Mouse (Mus musculus) MEL (cell line): Measurements from ENCODE around the gene Plcb4. TPM values are rescaled to one million over a fixed set of nuclear protein-coding genes. Genes with fewer than 3 reads are reported as not detected.

ENCODE experiments used
- DNase-seq: peaks from one replicate; pipeline ENCODE4 v3.0.0; 2011; ENCODE audit warnings: low read depth, low spot score
- H3K27ac ChIP-seq: 2 replicates; pipeline ENCODE4 v1.5.1; 2012; ENCODE audit warnings: low read depth, mild to moderate bottlenecking, control low read depth, low read length, moderate library complexity; ENCODE audit not compliant: control insufficient read depth
- H3K27me3 ChIP-seq, 2 experiments: fragments of 150-350 bp in 1 of 2; sonication (generic) in 1 of 2; 2 replicates each; pipeline ENCODE4 v1.6.1; 2012; ENCODE audit warnings: low read length in 2 of 2, mild to moderate bottlenecking in 2 of 2, improper control_type of control experiment in 1 of 2, moderate library complexity in 1 of 2; ENCODE audit not compliant: insufficient read depth in 2 of 2, control insufficient read depth in 1 of 2
- H3K36me3 ChIP-seq, 2 experiments: 2 replicates each; pipeline ENCODE4 v1.6.1; 2012 to 2014; ENCODE audit warnings: low read length in 2 of 2, improper control_type of control experiment in 1 of 2, inconsistent platforms in 1 of 2, mild to moderate bottlenecking in 1 of 2; ENCODE audit not compliant: insufficient read depth in 2 of 2, control insufficient read depth in 1 of 2
- H3K4me1 ChIP-seq, 2 experiments: fragments of 150-350 bp in 1 of 2; sonication (generic) in 1 of 2; 2 replicates each; pipeline ENCODE4 v1.6.1; 2012; ENCODE audit warnings: low read length in 2 of 2, improper control_type of control experiment in 1 of 2, mild to moderate bottlenecking in 1 of 2; ENCODE audit not compliant: insufficient read depth in 2 of 2, control insufficient read depth in 1 of 2
- H3K4me3 ChIP-seq, 2 experiments: fragments of 150-350 bp in 1 of 2; sonication (generic) in 1 of 2; 2 replicates each; pipeline ENCODE4 v1.5.1; 2012; ENCODE audit warnings: low read depth in 2 of 2, low read length in 2 of 2, mild to moderate bottlenecking in 2 of 2, moderate library complexity in 2 of 2, control low read depth in 1 of 2, improper control_type of control experiment in 1 of 2; ENCODE audit not compliant: control insufficient read depth in 1 of 2, insufficient read depth in 1 of 2
- H3K79me2 ChIP-seq: 2 replicates; pipeline ENCODE4 v1.6.1; 2012; ENCODE audit warnings: mild to moderate bottlenecking, low read length, moderate library complexity; ENCODE audit not compliant: control insufficient read depth, poor library complexity, insufficient read depth
- H3K9ac ChIP-seq: 2 replicates; pipeline ENCODE4 v1.6.1; 2012; ENCODE audit warnings: low read depth, mild to moderate bottlenecking, control low read depth, low read length, moderate library complexity; ENCODE audit not compliant: control insufficient read depth, poor library complexity, severe bottlenecking
- H3K9me3 ChIP-seq: fragments of 150-350 bp; sonication (generic); replicated peaks from 2 replicates; pipeline ENCODE4 v1.6.1; 2012; ENCODE audit warnings: mild to moderate bottlenecking, low read length, improper control_type of control experiment, moderate library complexity; ENCODE audit not compliant: insufficient read depth
- CTCF ChIP-seq, 3 experiments: IDR thresholded peaks in 2 of 3; conservative IDR thresholded peaks in 1 of 3; 2 replicates each; pipeline ENCODE4 v1.5.1; 2011 to 2012; ENCODE audit warnings: low read length in 3 of 3, low read depth in 2 of 3, mild to moderate bottlenecking in 2 of 3, improper control_type of control experiment in 1 of 3, inconsistent platforms in 1 of 3, mixed read lengths in 1 of 3, moderate library complexity in 1 of 3; ENCODE audit not compliant: control insufficient read depth in 1 of 3, insufficient read depth in 1 of 3, poor library complexity in 1 of 3, severe bottlenecking in 1 of 3
- E2F4 ChIP-seq: IDR thresholded peaks from 2 replicates; pipeline ENCODE4 v1.6.1; 2011; ENCODE audit warnings: low read depth, low read length, improper control_type of control experiment, borderline replicate concordance
- ELF1 ChIP-seq: IDR thresholded peaks from 2 replicates; pipeline ENCODE4 v1.6.1; 2014; ENCODE audit warnings: low read depth, mild to moderate bottlenecking, inconsistent platforms, low read length, improper control_type of control experiment, moderate library complexity
- EP300 ChIP-seq, 2 experiments: IDR thresholded peaks; 2 replicates each; pipeline ENCODE4 v1.6.1; 2011; ENCODE audit warnings: improper control_type of control experiment in 2 of 2, low read length in 2 of 2, low read depth in 1 of 2, mild to moderate bottlenecking in 1 of 2
- GABPA ChIP-seq: IDR thresholded peaks from 2 replicates; pipeline ENCODE4 v1.6.1; 2012; ENCODE audit warnings: low read depth, mild to moderate bottlenecking, inconsistent platforms, low read length, improper control_type of control experiment, moderate library complexity
- GATA1 ChIP-seq: IDR thresholded peaks from 2 replicates; pipeline ENCODE4 v1.6.1; 2011; ENCODE audit warnings: low read depth, low read length, improper control_type of control experiment
- HCFC1 ChIP-seq: IDR thresholded peaks from 2 replicates; pipeline ENCODE4 v1.6.1; 2012; ENCODE audit warnings: low read depth, mild to moderate bottlenecking, inconsistent platforms, low read length, improper control_type of control experiment, moderate library complexity
- KAT2A ChIP-seq: conservative IDR thresholded peaks from 2 replicates; pipeline ENCODE4 v1.6.1; 2012; ENCODE audit warnings: low read depth, low read length, improper control_type of control experiment, inconsistent platforms
- MAZ ChIP-seq: IDR thresholded peaks from 2 replicates; pipeline ENCODE4 v1.6.1; 2012; ENCODE audit warnings: low read depth, mild to moderate bottlenecking, inconsistent platforms, low read length, improper control_type of control experiment
- MYB ChIP-seq: IDR thresholded peaks from 2 replicates; pipeline ENCODE4 v1.6.1; 2011; ENCODE audit warnings: mild to moderate bottlenecking, low read depth, low read length, improper control_type of control experiment
- MYC ChIP-seq: IDR thresholded peaks from 2 replicates; pipeline ENCODE4 v1.6.1; 2011; ENCODE audit warnings: low read depth, mild to moderate bottlenecking, low read length, improper control_type of control experiment, moderate library complexity
- POLR2A ChIP-seq, 2 experiments: IDR thresholded peaks; 2 replicates each; pipeline ENCODE4 v1.6.1; 2011 to 2012; ENCODE audit warnings: low read length in 2 of 2, mild to moderate bottlenecking in 2 of 2, control low read depth in 1 of 2, improper control_type of control experiment in 1 of 2, low read depth in 1 of 2, moderate library complexity in 1 of 2; ENCODE audit not compliant: control insufficient read depth in 1 of 2, insufficient read depth in 1 of 2, poor library complexity in 1 of 2
- POLR2AphosphoS5 ChIP-seq: IDR thresholded peaks from 2 replicates; pipeline ENCODE4 v1.6.1; 2012; ENCODE audit warnings: low read depth, borderline replicate concordance, mild to moderate bottlenecking, inconsistent platforms, low read length, moderate library complexity, mixed read lengths
- RAD21 ChIP-seq: IDR thresholded peaks from 2 replicates; pipeline ENCODE4 v1.6.1; 2011; ENCODE audit warnings: mild to moderate bottlenecking, low read depth, low read length, improper control_type of control experiment
- SIN3A ChIP-seq: IDR thresholded peaks from 2 replicates; pipeline ENCODE4 v1.6.1; 2012; ENCODE audit warnings: low read length, improper control_type of control experiment, inconsistent platforms
- SMC3 ChIP-seq: IDR thresholded peaks from 2 replicates; pipeline ENCODE4 v1.6.1; 2011; ENCODE audit warnings: low read depth, low read length, improper control_type of control experiment
- TAL1 ChIP-seq: IDR thresholded peaks from 2 replicates; pipeline ENCODE4 v1.6.1; 2012; ENCODE audit warnings: mild to moderate bottlenecking, inconsistent platforms, low read length, moderate library complexity, mixed read lengths
- TBP ChIP-seq: IDR thresholded peaks from 2 replicates; pipeline ENCODE4 v1.8.0; 2011; ENCODE audit warnings: low read depth, low read length, improper control_type of control experiment
- TCF12 ChIP-seq: IDR thresholded peaks from 2 replicates; pipeline ENCODE4 v1.6.1; 2014; ENCODE audit warnings: low read depth, mild to moderate bottlenecking, inconsistent platforms, low read length, improper control_type of control experiment, moderate library complexity
- UBTF ChIP-seq: IDR thresholded peaks from 2 replicates; pipeline ENCODE4 v1.6.1; 2012; ENCODE audit warnings: low read depth, mild to moderate bottlenecking, inconsistent platforms, low read length, improper control_type of control experiment, moderate library complexity, borderline replicate concordance; ENCODE audit not compliant: insufficient read depth
- USF1 ChIP-seq: IDR thresholded peaks from 2 replicates; pipeline ENCODE4 v1.6.1; 2014; ENCODE audit warnings: low read depth, mild to moderate bottlenecking, inconsistent platforms, low read length, improper control_type of control experiment, moderate library complexity
- ZC3H11A ChIP-seq: IDR thresholded peaks from 2 replicates; pipeline ENCODE4 v1.6.1; 2012; ENCODE audit warnings: low read depth, mild to moderate bottlenecking, inconsistent platforms, low read length, improper control_type of control experiment
- ZMIZ1 ChIP-seq: IDR thresholded peaks from 2 replicates; pipeline ENCODE4 v1.6.1; 2012; ENCODE audit warnings: low read depth, mild to moderate bottlenecking, inconsistent platforms, low read length, improper control_type of control experiment, moderate library complexity
- polyA plus RNA-seq, 2 experiments: library from polyadenylated mRNA; stranded (reverse) in 1 of 2; unstranded in 1 of 2; fragments of >175 nt in 1 of 2; fragments of >200 nt in 1 of 2; gene quantifications; 2 replicates each; pipeline versions ENCODE4 v1.2.1 to v1.2.4; 2012; ENCODE audit warnings: low replicate concordance in 2 of 2, low read depth in 1 of 2; ENCODE audit not compliant: insufficient read length in 2 of 2, insufficient read depth in 1 of 2, missing spikeins in 1 of 2
- total RNA-seq: library from RNA; depleted of rRNA; stranded (reverse); fragments of 300-350 nt; gene quantifications from 2 replicates; pipeline ENCODE4 v1.2.3, GENCODE M21; 2012

Gene Plcb4
- total and polyA plus RNA-seq, 3 experiments = not detected

GRCm38 (mm10) chr2:135744711-135745110 is 85.9 kb downstream of the Plcb4 start:
- no peak for DNase-seq
- no peaks in the 10 kb centered on the region for H3K79me2 ChIP-seq
- TF ChIP-seq EP300 (IDR thresholded peaks at IDR 0.05; ENCODE audit: low read depth in 1 of 2, low read length in 2 of 2) (no peak), SMC3 (no peak), TBP (no peak), E2F4 (no peak), TAL1 (no peak), SIN3A (no peak), MAZ (no peak), POLR2A (IDR thresholded peaks at IDR 0.05; ENCODE audit: control insufficient read depth in 1 of 2, insufficient read depth in 1 of 2, low read depth in 1 of 2, low read length in 2 of 2, poor library complexity in 1 of 2) (no peak), ELF1 (no peak), KAT2A (no peak), GATA1 (no peak), POLR2AphosphoS5 (no peak), GABPA (no peak), USF1 (no peak), MYB (no peak), ZMIZ1 (no peak), TCF12 (no peak), CTCF (IDR thresholded peaks at IDR 0.05 in 2 of 3, conservative IDR thresholded peaks at IDR 0.05 in 1 of 3; ENCODE audit: control insufficient read depth in 1 of 3, insufficient read depth in 1 of 3, low read depth in 2 of 3, low read length in 3 of 3, poor library complexity in 1 of 3, severe bottlenecking in 1 of 3) (no peak)
- TF ChIP-seq, all 39 proteins: peak for 0
- H3K27me3 ChIP-seq = peaks cover 0 to 1% of the 10 kb centered on the region in 2 experiments; a peak in 1 of 4 replicates
- no peaks in the 10 kb centered on the region for H3K36me3 ChIP-seq
- no peak overlapping the region for H3K4me3 ChIP-seq
- H3K9me3 ChIP-seq = no peaks in the 10 kb centered on the region
- no peak overlapping the region for H3K9ac ChIP-seq
- no peak overlapping the region for H3K27ac ChIP-seq
- H3K4me1 ChIP-seq = no peaks in the 10 kb centered on the region

GRCm38 (mm10) chr2:135745126-135745525 is 86.3 kb downstream of the Plcb4 start:
- Histone ChIP-seq H3K36me3 (no peaks in the 10 kb centered on the region), H3K4me1 (no peaks in the 10 kb centered on the region), H3K27me3 (peaks cover 0 to 1% of the 10 kb centered on the region in 2 experiments; a peak in 1 of 4 replicates), H3K9ac (no peak overlapping the region), H3K27ac (no peak overlapping the region), H3K4me3 (no peak overlapping the region), H3K79me2 (no peaks in the 10 kb centered on the region), H3K9me3 (no peaks in the 10 kb centered on the region)
- no peak for DNase-seq
- no peak for TF ChIP-seq GATA1
- TF ChIP-seq RAD21 = peak; percentile 36
- TF ChIP-seq UBTF = no peak
- no peak for TF ChIP-seq SIN3A
- TF ChIP-seq SMC3 = peak; percentile 63
- TF ChIP-seq HCFC1 = no peak
- peak in 2 of 3 experiments; percentile 25 to 46; a peak in 3 of 6 replicates for TF ChIP-seq CTCF (IDR thresholded peaks at IDR 0.05 in 2 of 3, conservative IDR thresholded peaks at IDR 0.05 in 1 of 3; ENCODE audit: control insufficient read depth in 1 of 3, insufficient read depth in 1 of 3, low read depth in 2 of 3, low read length in 3 of 3, poor library complexity in 1 of 3, severe bottlenecking in 1 of 3)
- TF ChIP-seq MYC = no peak
- TF ChIP-seq E2F4 = no peak
- TF ChIP-seq ZC3H11A = peak; percentile 26; the same call in 1 of the 2 replicates
- TF ChIP-seq, all 39 proteins: peak for 4
